8 mouse cellular contexts compared by ENCODE assay signal in the genomic region with DNA sequence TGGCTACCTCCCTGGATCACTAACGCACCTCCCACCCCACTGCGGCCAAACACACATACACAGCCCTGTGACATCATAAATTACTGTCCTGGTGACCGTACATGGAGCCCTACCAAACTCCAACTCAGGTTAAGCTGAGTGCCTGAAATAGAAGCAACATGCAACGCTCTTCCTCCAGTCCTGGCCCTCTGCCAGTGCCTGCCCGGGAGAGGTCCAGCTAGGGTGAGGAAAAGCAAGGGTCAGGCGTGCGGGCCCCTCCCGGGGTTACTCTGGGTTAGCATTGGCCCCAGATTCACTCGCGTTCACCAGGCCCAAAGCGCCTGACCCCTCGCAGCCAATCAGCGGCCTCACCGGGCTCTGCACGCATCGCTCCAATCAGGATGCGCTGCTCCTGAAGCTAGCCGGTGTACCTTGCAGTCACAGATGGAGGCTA. TPM values are rescaled to one million over a fixed set of nuclear protein-coding genes. Genes with fewer than 3 reads are reported as not detected.
DNase-seq lines count a peak whose midpoint lies in the region; ATAC-seq and TF ChIP-seq lines count a peak whose summit lies in the region.

No protein-coding gene starts in this region.

- H3K9me3 ChIP-seq in forebrain, postnatal 0 days (ENCODE audit: low read length) = no peaks in the 10 kb centered on the region
- no peaks in the 10 kb centered on the region for H3K9me3 ChIP-seq in lung, postnatal 0 days (ENCODE audit: low read length)

- 0 out of 2 replicates have a peak, but pooled peaks cover 2% of the 10 kb centered on the region for H3K36me3 ChIP-seq in forebrain, postnatal 0 days (ENCODE audit: insufficient read depth)
- H3K36me3 ChIP-seq in lung, postnatal 0 days (ENCODE audit: insufficient read depth, low read length) = no peaks in the 10 kb centered on the region

- H3K4me3 ChIP-seq in forebrain, postnatal 0 days (ENCODE audit: low read depth, low read length) = peak overlapping the region; percentile 58
- peak overlapping the region; percentile 64 for H3K4me3 ChIP-seq in layer of hippocampus, adult 2 months
- H3K4me3 ChIP-seq in lung, postnatal 0 days (ENCODE audit: low read depth, low read length) = peak overlapping the region; percentile 50

- H3K4me1 ChIP-seq in forebrain, postnatal 0 days (ENCODE audit: insufficient read depth) = peaks cover 5% of the 10 kb centered on the region; the same call in 1 of the 2 replicates
- H3K4me1 ChIP-seq in lung, postnatal 0 days (ENCODE audit: insufficient read depth, low read depth, low read length) = peaks cover 10% of the 10 kb centered on the region; the same call in 1 of the 2 replicates

- DNase-seq in Muller cell, postnatal 12 days (ENCODE audit: inconsistent ontology term) = peak; percentile 79
- DNase-seq in cerebellum, adult 9-10 months = peak; percentile 94
- DNase-seq in forebrain, postnatal 0 days = peak; percentile 76
- peak; percentile 84 to 88 for DNase-seq in heart, postnatal 36 days
- peak; percentile 74 to 77 for DNase-seq in layer of hippocampus, adult 2 months (ENCODE audit: low spot score in 2 of 2)
- peak; percentile 87 for DNase-seq in lung, postnatal 0 days (ENCODE audit: low spot score)
- peak; percentile 83 for DNase-seq in ovary, adult 18-20 months (ENCODE audit: low spot score)
- peak; percentile 59 for DNase-seq in thymus, postnatal 0 days (ENCODE audit: low spot score)

- H3K4me2 ChIP-seq in forebrain, postnatal 0 days (ENCODE audit: low read depth) = peak overlapping the region; percentile 87
- peak overlapping the region; percentile 73 for H3K4me2 ChIP-seq in lung, postnatal 0 days (replicated peaks; ENCODE audit: low read depth, low read length)

- peak; percentile 92 for ATAC-seq in forebrain, postnatal 0 days
- peak; percentile 95 for ATAC-seq in lung, postnatal 0 days

- no peak for TF ChIP-seq CTCF in forebrain, postnatal 0 days (IDR thresholded peaks at IDR 0.05; ENCODE audit: low read depth)
- TF ChIP-seq CTCF in layer of hippocampus, adult 2 months (conservative IDR thresholded peaks at IDR 0.05) = no peak
- no peak for TF ChIP-seq CTCF in lung, postnatal 0 days (IDR thresholded peaks at IDR 0.05)

- intact Hi-C loops in heart, postnatal 36 days (cut with DNase I) = no loop called here

- H3K27ac ChIP-seq in forebrain, postnatal 0 days (ENCODE audit: low read depth, low read length) = peak overlapping the region; percentile 29; the same call in 1 of the 2 replicates
- H3K27ac ChIP-seq in layer of hippocampus, adult 2 months = peak overlapping the region; percentile 97
- peak overlapping the region; percentile 80 for H3K27ac ChIP-seq in lung, postnatal 0 days (ENCODE audit: low read length)

- H3K27me3 ChIP-seq in forebrain, postnatal 0 days (ENCODE audit: insufficient read depth, low read length) = no peaks in the 10 kb centered on the region
- no peaks in the 10 kb centered on the region for H3K27me3 ChIP-seq in lung, postnatal 0 days (replicated peaks; ENCODE audit: insufficient read depth, low read length)

- H3K9ac ChIP-seq in forebrain, postnatal 0 days = peak overlapping the region; percentile 53
- peak overlapping the region; percentile 19; the same call in 1 of the 2 replicates for H3K9ac ChIP-seq in lung, postnatal 0 days (replicated peaks; ENCODE audit: low read depth)

- 2% methylated on average over 18 of the region's 18 CpGs for WGBS in forebrain, postnatal 0 days
- WGBS in lung, postnatal 0 days = 5% methylated on average over 17 of the region's 18 CpGs

- no peak for TF ChIP-seq EP300 in lung, postnatal 0 days (IDR thresholded peaks at IDR 0.05)

RNA-seq across cellular contexts. Expression of a gene that starts 18.5 kb away (rescaled TPM):
- 0.23 and 0.43 TPM in 2 replicates for total RNA-seq in forebrain, postnatal 0 days (2014; rRNA removed)
- polyA plus RNA-seq in forebrain, postnatal 0 days (2015; fragmentation: Nextera tagmentation; extraction: Ambion mirVana) = 0.11 and 0.25 TPM in 2 replicates
- total RNA-seq in heart, postnatal 36 days (2021) = 10 to 100 TPM in 1 of 2 experiments, 1 to 10 TPM in 1; 8.2 to 15.2 TPM
- 1 to 10 TPM; 2.3 to 2.5 TPM for total RNA-seq in layer of hippocampus, adult 2 months (2021)
- 0.53 and 0.60 TPM in 2 replicates for polyA plus RNA-seq in lung, postnatal 0 days (2015; fragmentation: Nextera tagmentation; extraction: Ambion mirVana)
- 0.18 TPM in 2 replicates for polyA plus RNA-seq in thymus, postnatal 0 days (2015; fragmentation: Nextera tagmentation; extraction: Ambion mirVana)

RNA-seq across cellular contexts. Expression of a gene that starts 20.9 kb away (rescaled TPM):
- total RNA-seq in forebrain, postnatal 0 days (2014; rRNA removed) = 540 and 696 TPM in 2 replicates
- 162 and 210 TPM in 2 replicates for polyA plus RNA-seq in forebrain, postnatal 0 days (2015; fragmentation: Nextera tagmentation; extraction: Ambion mirVana)
- 10 to 100 TPM; 10.7 to 13.0 TPM for total RNA-seq in heart, postnatal 36 days (2021)
- 100 to 1,000 TPM; 597 to 622 TPM for total RNA-seq in layer of hippocampus, adult 2 months (2021)
- 99.3 and 118 TPM in 2 replicates for polyA plus RNA-seq in lung, postnatal 0 days (2015; fragmentation: Nextera tagmentation; extraction: Ambion mirVana)
- 68.8 and 69.7 TPM in 2 replicates for polyA plus RNA-seq in thymus, postnatal 0 days (2015; fragmentation: Nextera tagmentation; extraction: Ambion mirVana)

Comparison
In these comparisons a context has a peak if more than half of its experiments do, and no peak if none do; other contexts are left out.
1. Peak in every context shown above with its lines: DNase-seq, ATAC-seq, H3K4me3 ChIP-seq and H3K27ac ChIP-seq.
2. H3K27ac ChIP-seq: peak in every context shown above with its lines; median percentile 97 in layer of hippocampus, adult 2 months; 80 in lung, postnatal 0 days; 29 in forebrain, postnatal 0 days.
3. RNA of a gene that starts 20.9 kb away (total RNA-seq): 540 to 696 TPM in forebrain, postnatal 0 days and 597 to 622 TPM in layer of hippocampus, adult 2 months; 10.7 to 13.0 TPM in heart, postnatal 36 days; every median in the first group is over 10 times any median in the second.